Mouse (Mus musculus) spleen, embryonic (tissue): ENCODE measurements around the gene Senp8.

Experiments used
- CTCF ChIA-PET: fragments of 350-600 bp; sonication (Branson Sonifier 250); formaldehyde crosslinking; loops from one replicate; lab custom pipeline; 2022; lab: Charles Lee

Gene Senp8

DNA sequence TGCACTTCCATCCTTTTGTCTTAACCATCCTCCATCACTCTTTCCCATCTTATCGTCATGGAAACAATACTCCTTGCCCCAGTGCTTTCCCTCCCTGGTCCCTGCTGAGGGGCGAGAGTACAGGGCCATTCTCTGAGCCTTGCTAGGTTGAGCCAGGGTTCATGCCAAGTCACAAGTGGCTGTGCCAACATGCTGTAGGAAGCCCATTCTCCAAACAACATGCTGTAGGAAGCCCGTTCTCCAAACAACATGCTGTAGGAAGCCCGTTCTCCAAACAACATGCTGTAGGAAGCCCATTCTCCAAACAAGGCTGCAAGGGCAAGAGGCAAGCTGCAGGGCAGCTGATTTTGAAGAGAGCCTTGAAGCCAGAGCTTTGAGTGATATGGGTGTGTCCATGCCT is 32.3 kb downstream of the Senp8 start:
- CTCF ChIA-PET = no interaction called here

DNA sequence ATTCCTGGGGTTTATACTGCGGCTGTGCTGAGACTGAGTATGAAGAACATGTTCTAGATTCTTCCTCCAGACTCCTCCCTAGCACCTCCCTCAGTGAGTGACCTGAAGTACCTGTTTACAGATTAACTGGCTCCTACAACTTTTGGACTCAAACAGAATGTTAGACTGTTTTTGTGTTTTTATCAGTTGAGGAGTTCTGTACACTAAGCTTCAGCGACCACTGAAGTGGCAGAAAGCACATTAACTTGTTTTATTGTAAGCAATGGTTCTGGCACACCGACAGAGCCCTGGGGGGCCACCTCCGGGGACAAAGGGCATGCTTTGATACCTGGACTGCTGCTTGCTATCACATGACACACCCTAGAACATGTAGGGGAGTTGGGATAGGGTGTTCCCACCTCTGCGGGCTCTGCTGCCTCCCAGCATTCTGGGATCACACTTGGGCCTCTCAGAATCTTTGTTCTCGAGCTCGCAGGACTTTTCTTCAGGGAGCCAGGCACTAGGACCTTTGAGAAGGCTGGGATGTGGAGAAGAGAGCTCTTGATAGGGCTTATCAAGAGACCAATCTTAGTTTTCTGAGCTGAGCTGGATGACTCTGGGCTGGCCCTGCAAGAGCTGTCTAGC is 34.1 kb downstream of the Senp8 start:
- CTCF ChIA-PET = no interaction called here

DNA sequence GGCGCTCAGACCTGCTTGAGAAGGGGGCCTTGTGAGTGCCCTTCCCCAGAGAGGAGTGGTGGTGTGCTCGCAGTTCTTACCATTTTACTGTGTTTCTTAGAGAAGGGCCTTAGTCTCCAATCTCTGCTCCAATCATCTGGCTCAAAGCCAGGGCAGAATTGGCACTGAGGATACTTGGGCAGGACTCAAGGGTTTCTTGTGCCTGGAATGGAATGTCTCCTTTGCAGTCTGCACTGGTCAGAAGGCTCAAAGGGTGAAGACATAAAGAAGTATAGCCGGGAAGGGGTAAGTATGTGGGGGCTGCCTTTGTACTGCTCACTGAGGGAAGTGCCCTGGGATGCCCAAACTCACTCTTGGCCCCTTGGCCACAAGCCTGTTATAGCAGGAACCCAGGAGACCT is 41.3 kb downstream of the Senp8 start:
- CTCF ChIA-PET = interaction anchor here (0.5 kb wide), 1 partner anchor 536 kb away, joined by 5 read pairs; no protein-coding TSS in a partner anchor

DNA sequence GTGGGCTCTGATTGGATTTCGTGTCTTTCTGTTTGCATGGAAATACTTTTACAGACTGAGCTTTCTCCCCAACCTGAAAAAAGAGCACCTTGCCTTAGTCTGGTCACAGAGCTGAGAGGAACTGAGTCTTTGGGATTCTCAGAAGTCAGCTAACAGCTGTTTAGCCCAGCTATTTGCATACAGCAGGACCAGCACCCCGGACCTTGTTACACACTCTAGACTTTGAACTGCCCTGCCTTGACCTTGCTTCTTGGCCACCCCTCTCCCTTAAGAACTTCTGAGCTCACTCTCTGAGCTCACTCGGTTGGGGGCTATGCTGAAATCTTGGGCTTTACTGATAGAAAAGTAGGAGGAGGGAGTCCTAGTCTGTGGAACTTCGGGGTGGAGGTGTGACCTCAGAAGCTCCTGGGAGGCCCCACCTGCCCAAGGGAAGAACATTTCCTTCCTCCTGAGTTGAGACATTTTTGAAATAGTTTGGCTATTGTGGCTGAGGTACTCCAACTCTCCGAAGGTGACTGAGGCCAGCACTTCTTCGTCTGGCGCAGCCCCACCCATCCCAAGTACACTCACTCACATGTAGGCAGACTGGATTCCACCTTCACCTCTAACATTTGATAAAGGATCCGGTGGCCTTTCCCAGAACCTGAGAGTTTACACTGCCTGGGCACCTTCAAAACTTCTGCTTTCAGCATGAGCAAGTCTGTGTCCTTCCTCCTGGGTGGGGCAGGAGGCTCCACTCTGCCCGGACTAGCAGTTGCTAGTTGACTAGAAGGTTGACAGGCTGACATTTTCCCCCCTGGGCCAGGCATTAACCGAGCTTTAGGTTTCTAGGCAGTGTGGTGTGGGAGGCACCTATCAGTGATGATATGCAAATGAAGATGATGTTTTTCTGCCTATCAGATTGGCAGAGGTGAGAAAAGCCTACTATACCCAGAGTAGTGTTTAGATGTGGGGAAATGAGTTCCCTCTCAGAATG is 43.4 kb downstream of the Senp8 start:
- CTCF ChIA-PET = no interaction called here

DNA sequence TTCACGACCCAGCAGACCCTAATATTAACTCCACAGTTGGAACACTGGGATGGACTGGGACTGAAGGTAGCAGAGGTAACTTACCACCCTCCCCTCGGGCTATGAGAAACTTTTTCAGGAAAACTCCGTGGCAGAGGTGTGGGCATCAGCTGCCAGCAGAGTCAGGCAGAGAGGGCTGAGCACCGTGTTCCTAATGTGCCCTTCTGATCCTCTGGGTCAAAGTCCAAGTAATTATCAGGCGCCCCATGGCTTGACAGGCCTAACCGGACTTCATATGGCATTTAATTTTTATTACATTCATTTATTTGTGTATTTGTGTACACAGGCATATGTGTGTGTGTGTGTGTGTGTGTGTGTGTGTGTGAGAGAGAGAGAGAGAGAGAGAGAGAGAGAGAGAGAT is 47.4 kb downstream of the Senp8 start:
- CTCF ChIA-PET = no interaction called here

DNA sequence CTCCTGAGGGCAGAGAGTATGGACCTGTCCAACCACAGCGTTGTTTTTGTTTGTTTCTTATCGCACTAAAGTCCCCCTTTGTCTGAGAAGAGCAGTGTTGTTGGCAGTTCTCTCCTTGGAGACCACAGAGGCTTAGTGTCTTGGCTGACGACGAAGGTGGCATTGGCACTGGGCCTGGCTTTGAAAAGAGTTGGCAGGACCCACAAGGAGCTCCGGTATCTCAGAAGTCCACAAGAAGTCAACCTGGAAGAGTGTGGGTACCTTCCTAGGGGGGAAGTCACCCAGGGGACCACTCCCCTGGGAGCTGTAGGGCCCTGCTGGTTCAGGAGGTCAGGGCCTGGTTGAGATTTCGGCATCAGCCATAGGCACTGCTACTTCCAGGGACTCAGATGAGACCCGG is 49.4 kb downstream of the Senp8 start:
- CTCF ChIA-PET = interaction anchor here (0.5 kb wide), 1 partner anchor 47 kb away, joined by 9 read pairs; no protein-coding TSS in a partner anchor

DNA sequence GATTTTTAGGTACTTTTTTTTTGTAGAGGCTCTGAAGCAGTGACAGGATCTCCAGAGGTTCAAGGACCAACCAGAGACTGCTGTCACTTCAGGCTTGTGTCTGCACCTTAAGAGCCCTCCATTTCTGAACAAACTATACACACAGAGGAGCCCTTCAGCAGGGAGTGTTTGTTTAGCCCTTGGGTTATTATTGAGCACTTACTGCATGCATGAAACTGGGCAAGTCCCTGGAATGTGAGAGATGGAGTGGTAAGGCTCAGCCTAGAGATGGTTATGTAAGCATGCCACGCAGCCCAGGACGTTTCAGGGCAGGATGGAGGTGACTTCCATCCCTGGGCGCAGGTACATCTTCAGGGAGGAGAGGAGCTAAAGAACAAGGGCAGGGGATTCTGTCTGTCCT is 54.1 kb downstream of the Senp8 start:
- CTCF ChIA-PET = no interaction called here

DNA sequence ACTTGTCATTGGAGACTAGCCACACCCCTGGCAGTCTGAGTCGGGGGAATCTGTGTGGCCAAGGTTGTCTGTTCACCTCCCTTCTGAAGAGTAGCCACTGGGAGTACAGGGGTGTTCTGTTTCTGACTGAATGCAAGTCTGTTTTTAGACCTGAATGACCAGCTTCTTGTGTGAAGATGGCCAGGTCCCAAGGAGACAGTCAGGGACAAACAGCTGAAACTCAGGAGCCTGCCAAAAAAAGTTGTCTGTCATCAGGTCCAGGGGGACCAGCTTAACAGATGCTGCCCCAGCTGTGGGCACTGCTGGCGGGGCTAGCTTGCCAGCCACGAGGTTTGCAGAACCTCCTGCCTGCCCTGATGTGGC is 55.1 kb downstream of the Senp8 start:
- CTCF ChIA-PET = no interaction called here

DNA sequence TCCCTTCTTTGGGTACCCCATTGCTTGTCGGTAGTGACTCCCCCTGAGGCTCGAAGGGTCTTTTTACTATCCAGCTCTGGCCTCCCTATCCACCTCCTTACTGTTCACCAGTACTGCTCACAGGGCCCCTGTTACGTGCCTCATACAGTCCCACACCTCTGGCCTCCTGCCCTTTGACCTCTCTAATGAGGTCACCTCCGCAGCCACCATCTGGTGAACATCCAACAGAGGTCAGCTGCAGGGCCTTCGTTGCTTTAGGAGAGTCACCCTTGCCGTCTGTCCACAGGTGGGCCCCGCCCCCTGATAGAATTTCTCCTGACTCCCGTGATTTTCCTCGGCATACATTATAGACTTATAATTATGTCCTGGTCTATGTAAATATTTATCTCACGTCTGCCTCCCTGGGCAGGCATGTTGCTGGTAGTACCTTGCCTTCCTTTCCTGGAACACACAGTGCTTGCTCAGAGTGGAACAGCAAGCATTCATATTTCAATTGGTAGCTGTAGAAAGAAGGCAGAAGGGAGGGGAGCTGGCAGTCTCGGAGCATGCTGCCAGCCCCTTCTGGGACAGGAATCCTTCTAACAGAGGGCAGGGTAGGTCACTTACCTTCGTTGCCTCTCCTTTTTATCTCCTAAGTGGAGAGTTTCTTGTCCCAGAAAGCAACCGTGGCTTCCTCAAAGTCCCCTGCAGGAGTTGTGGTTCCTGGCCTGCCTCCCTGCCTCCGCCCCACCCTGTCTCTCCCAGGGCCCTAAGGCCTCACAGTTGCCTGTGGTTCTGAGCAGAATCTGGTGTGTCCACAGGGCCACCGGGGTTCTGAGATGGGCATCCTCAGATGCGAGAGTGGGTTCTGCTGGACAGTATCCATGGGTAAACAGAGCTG is 55.7 kb downstream of the Senp8 start:
- CTCF ChIA-PET = no interaction called here

DNA sequence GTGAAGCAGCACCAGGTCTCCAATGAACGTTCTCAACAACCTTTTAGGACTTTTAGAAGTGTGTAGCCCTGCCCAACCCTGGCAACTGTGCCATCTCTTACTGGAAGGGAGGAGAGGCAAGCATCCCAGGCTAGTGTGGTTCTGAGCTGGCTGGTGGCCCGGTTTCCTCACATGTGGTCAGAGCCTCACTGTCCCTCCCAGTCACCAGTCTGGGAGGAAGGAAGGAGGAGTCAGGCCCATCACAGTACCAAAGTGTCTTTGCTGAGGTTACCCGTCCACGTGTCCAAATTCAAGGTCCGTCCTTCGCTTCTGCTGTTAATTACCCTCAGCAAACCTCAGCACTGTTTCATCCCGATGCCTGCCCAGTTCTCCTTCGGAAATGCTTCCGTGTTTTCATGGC is 58.4 kb downstream of the Senp8 start:
- CTCF ChIA-PET = interaction anchor here (0.6 kb wide), 1 partner anchor 213 kb away, joined by 4 read pairs; no protein-coding TSS in a partner anchor

DNA sequence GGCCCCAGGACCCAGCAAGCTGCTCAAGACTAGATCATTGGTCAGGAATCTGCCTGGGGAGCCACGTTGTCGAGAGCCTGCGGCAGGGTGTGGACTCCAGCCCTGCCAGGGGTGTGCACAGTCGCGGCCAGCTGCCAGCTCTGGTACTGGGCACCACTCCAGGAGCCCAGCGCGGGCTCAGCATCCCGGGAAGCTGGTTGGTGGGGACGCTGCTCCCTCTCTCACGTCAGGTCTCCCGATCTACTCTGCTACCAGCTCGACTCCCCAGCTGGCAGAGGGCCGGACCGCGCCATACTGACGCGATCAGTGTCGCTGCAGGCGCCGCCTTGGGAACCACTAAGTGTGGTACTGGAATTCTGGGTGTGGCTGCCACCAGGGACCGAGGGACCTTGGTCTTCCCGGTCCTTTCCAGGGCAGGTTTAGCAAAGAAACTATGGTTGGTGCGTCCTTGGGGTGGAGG is 58.8 kb downstream of the Senp8 start:
- CTCF ChIA-PET = interaction anchor here (0.6 kb wide), 1 partner anchor 213 kb away, joined by 4 read pairs; no protein-coding TSS in a partner anchor

DNA sequence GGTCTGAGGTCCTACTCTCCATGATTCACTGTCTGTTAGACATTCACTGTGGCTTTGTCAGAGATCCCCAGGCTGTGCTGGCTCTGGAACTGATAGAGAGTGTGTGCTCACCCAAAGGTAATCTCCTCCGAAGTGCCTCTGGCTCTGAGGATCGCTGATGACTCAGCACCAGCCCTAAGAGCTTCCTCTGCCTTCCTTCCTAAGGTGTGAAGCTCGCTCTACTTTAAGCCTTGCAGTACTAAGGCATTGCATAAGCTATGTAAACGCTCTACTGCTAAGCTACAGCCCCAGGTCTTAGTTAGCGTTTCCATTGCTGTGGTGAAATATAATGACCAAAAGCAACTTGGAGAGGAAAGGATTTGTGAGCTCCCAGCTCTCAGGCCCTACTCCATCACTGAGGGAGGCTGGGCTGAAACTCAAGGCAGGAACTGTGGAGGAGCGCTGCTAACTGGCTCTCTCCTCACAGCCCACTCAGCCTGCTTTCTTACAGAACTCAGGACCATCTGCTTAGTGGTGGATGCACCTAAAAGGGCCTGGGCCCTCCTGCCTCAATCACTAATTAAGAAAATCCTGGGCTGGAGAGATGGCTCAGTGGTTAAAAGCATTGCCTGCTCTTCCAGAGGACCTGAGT is 63.0 kb downstream of the Senp8 start:
- CTCF ChIA-PET = no interaction called here
